Mouse (Mus musculus) CH12.LX (cell line): ENCODE data around the gene Rpp38. TPM values are rescaled to one million over a fixed set of nuclear protein-coding genes. Genes with fewer than 3 reads are reported as not detected.

Source experiments
- DNase-seq: peaks from one replicate; pipeline ENCODE4 v3.0.0-alpha.2; 2013; ENCODE audit errors: extremely low read depth
- H3K27ac ChIP-seq: 2 replicates; pipeline ENCODE4 v1.5.1; 2012; ENCODE audit warnings: low read depth, mild to moderate bottlenecking, control low read depth, moderate library complexity; ENCODE audit not compliant: insufficient read depth
- H3K27me3 ChIP-seq: replicated peaks from 2 replicates; pipeline ENCODE3; 2012; ENCODE audit warnings: inconsistent platforms
- H3K36me3 ChIP-seq, 2 experiments: replicated peaks in 1 of 2; 2 replicates each; pipeline versions ENCODE3 to v1.6.1; 2012; ENCODE audit warnings: inconsistent platforms in 1 of 2, low read length in 1 of 2, mild to moderate bottlenecking in 1 of 2, mixed read lengths in 1 of 2, moderate library complexity in 1 of 2; ENCODE audit not compliant: control insufficient read depth in 1 of 2, insufficient read depth in 1 of 2
- H3K4me1 ChIP-seq, 2 experiments: 2 replicates each; pipeline ENCODE4 v1.6.1; 2012; ENCODE audit warnings: inconsistent platforms in 1 of 2, moderate library complexity in 1 of 2; ENCODE audit not compliant: insufficient read depth in 2 of 2, control insufficient read depth in 1 of 2
- H3K4me2 ChIP-seq: 2 replicates; pipeline ENCODE4 v1.6.1; 2012; ENCODE audit warnings: low read depth, mild to moderate bottlenecking, control low read depth; ENCODE audit not compliant: poor library complexity, insufficient read depth, severe bottlenecking
- H3K4me3 ChIP-seq, 3 experiments: fragments of 150-350 bp in 1 of 3; sonication (generic) in 1 of 3; replicated peaks in 1 of 3; 2 replicates each; pipeline versions ENCODE3 to v1.5.1; 2011 to 2012; ENCODE audit warnings: low read depth in 2 of 3, low read length in 2 of 3, mild to moderate bottlenecking in 2 of 3, moderate library complexity in 2 of 3, control low read depth in 1 of 3, improper control_type of control experiment in 1 of 3, inconsistent platforms in 1 of 3, mixed read lengths in 1 of 3; ENCODE audit not compliant: poor library complexity in 1 of 3
- H3K79me2 ChIP-seq: replicated peaks from 2 replicates; pipeline ENCODE4 v1.6.1; 2012; ENCODE audit warnings: mild to moderate bottlenecking, moderate library complexity; ENCODE audit not compliant: control insufficient read depth, poor library complexity, insufficient read depth, severe bottlenecking; ENCODE audit errors: extremely low read depth
- H3K9ac ChIP-seq: 2 replicates; pipeline ENCODE4 v1.6.1; 2012; ENCODE audit warnings: low read depth, mild to moderate bottlenecking, control low read depth, moderate library complexity; ENCODE audit not compliant: insufficient read depth
- H3K9me3 ChIP-seq: replicated peaks from 2 replicates; pipeline ENCODE3; 2012; ENCODE audit warnings: low read length, inconsistent platforms, mixed read lengths
- BHLHE40 ChIP-seq: IDR thresholded peaks from 2 replicates; pipeline ENCODE4 v1.6.1; 2011; ENCODE audit warnings: mild to moderate bottlenecking, low read depth, low read length, improper control_type of control experiment
- CHD1 ChIP-seq: IDR thresholded peaks from 2 replicates; pipeline ENCODE4 v1.6.1; 2012; ENCODE audit warnings: low read depth, low read length, improper control_type of control experiment, inconsistent platforms
- CTCF ChIP-seq, 2 experiments: IDR thresholded peaks in 1 of 2; conservative IDR thresholded peaks in 1 of 2; 2 replicates each; pipeline ENCODE4 v1.5.1; 2011 to 2012; ENCODE audit warnings: low read depth in 2 of 2, low read length in 2 of 2, improper control_type of control experiment in 1 of 2, inconsistent platforms in 1 of 2, mild to moderate bottlenecking in 1 of 2, moderate library complexity in 1 of 2
- E2F4 ChIP-seq: IDR thresholded peaks from 2 replicates; pipeline ENCODE4 v1.6.1; 2011; ENCODE audit warnings: low read depth, low read length, improper control_type of control experiment; ENCODE audit not compliant: insufficient replicate concordance
- ELF1 ChIP-seq: IDR thresholded peaks from 2 replicates; pipeline ENCODE4 v1.6.1; 2014; ENCODE audit warnings: low read depth, mild to moderate bottlenecking, inconsistent platforms, low read length, improper control_type of control experiment
- EP300 ChIP-seq: IDR thresholded peaks from 2 replicates; pipeline ENCODE4 v1.6.1; 2011; ENCODE audit warnings: low read length, improper control_type of control experiment
- HCFC1 ChIP-seq: IDR thresholded peaks from 2 replicates; pipeline ENCODE4 v1.6.1; 2012; ENCODE audit warnings: low read depth, mild to moderate bottlenecking, inconsistent platforms, low read length, improper control_type of control experiment
- IRF4 ChIP-seq: IDR thresholded peaks from 2 replicates; pipeline ENCODE4 v1.6.1; 2014; ENCODE audit warnings: low read depth, mild to moderate bottlenecking, inconsistent platforms, low read length, improper control_type of control experiment
- JUN ChIP-seq: IDR thresholded peaks from 2 replicates; pipeline ENCODE4 v1.6.1; 2011; ENCODE audit warnings: low read depth, mild to moderate bottlenecking, low read length, improper control_type of control experiment, moderate library complexity; ENCODE audit not compliant: insufficient read depth
- MAX ChIP-seq: IDR thresholded peaks from 2 replicates; pipeline ENCODE4 v1.6.1; 2011; ENCODE audit warnings: low read length, improper control_type of control experiment
- MAZ ChIP-seq: IDR thresholded peaks from 2 replicates; pipeline ENCODE4 v1.6.1; 2012; ENCODE audit warnings: low read depth, mild to moderate bottlenecking, inconsistent platforms, low read length, improper control_type of control experiment, moderate library complexity
- MXI1 ChIP-seq: IDR thresholded peaks from 2 replicates; pipeline ENCODE4 v1.6.1; 2011; ENCODE audit warnings: mild to moderate bottlenecking, low read depth, low read length, improper control_type of control experiment
- MYC ChIP-seq: IDR thresholded peaks from 2 replicates; pipeline ENCODE4 v1.6.1; 2011; ENCODE audit warnings: low read depth, mild to moderate bottlenecking, improper control_type of control experiment, low read length
- NELFE ChIP-seq: IDR thresholded peaks from 2 replicates; pipeline ENCODE4 v1.6.1; 2011; ENCODE audit warnings: low read depth, low read length, improper control_type of control experiment
- NRF1 ChIP-seq: IDR thresholded peaks from 2 replicates; pipeline ENCODE4 v1.6.1; 2014; ENCODE audit warnings: low read depth, mild to moderate bottlenecking, inconsistent platforms, low read length, improper control_type of control experiment, moderate library complexity
- POLR2A ChIP-seq: IDR thresholded peaks from 2 replicates; pipeline ENCODE4 v1.6.1; 2011; ENCODE audit warnings: low read depth, mild to moderate bottlenecking, improper control_type of control experiment, low read length
- POLR2AphosphoS2 ChIP-seq: IDR thresholded peaks from 2 replicates; pipeline ENCODE4 v1.6.1; 2011; ENCODE audit warnings: low read depth, low read length, improper control_type of control experiment
- RAD21 ChIP-seq: IDR thresholded peaks from 2 replicates; pipeline ENCODE4 v1.6.1; 2011; ENCODE audit warnings: low read depth, mild to moderate bottlenecking, low read length, improper control_type of control experiment, moderate library complexity
- SIN3A ChIP-seq: IDR thresholded peaks from 2 replicates; pipeline ENCODE4 v1.6.1; 2012; ENCODE audit warnings: low read length, improper control_type of control experiment, inconsistent platforms
- TBP ChIP-seq: conservative IDR thresholded peaks from 2 replicates; pipeline ENCODE4 v1.6.1; 2011; ENCODE audit warnings: low read depth, low read length, improper control_type of control experiment
- TCF12 ChIP-seq: IDR thresholded peaks from 2 replicates; pipeline ENCODE4 v1.6.1; 2014; ENCODE audit warnings: low read depth, mild to moderate bottlenecking, inconsistent platforms, low read length, improper control_type of control experiment
- UBTF ChIP-seq: IDR thresholded peaks from 2 replicates; pipeline ENCODE4 v1.6.1; 2012; ENCODE audit warnings: low read depth, mild to moderate bottlenecking, inconsistent platforms, low read length, improper control_type of control experiment, moderate library complexity
- USF2 ChIP-seq: conservative IDR thresholded peaks from 2 replicates; pipeline ENCODE4 v1.6.1; 2011; ENCODE audit warnings: low read depth, low read length, improper control_type of control experiment
- ZC3H11A ChIP-seq: IDR thresholded peaks from 2 replicates; pipeline ENCODE4 v1.6.1; 2012; ENCODE audit warnings: low read depth, mild to moderate bottlenecking, inconsistent platforms, low read length, improper control_type of control experiment
- dilution Hi-C: fragments of 300-500 bp; cut with MboI; formaldehyde crosslinking; loops from 2 replicates; pipeline ENCODE4 v1.14.3; 2020; ENCODE audit warnings: low sequenced_read_pairs; ENCODE audit not compliant: extremely low pct_unique_long_range_greater_than_20kb, extremely low pct_ligation_motif_present
- in situ Hi-C: fragments of 300-500 bp; cut with MboI; formaldehyde crosslinking; loops from 3 replicates; pipeline ENCODE4 v1.14.3; 2019; ENCODE audit warnings: low sequenced_read_pairs, low pct_ligation_motif_present, low pct_unique_long_range_greater_than_20kb, mixed read lengths
- polyA plus RNA-seq: library from polyadenylated mRNA; unstranded; fragments of >175 nt; gene quantifications from 2 replicates; pipeline ENCODE4 v1.2.1, GENCODE M21; 2012; ENCODE audit warnings: low read depth; ENCODE audit not compliant: insufficient read length
- total RNA-seq, 2 experiments: library from RNA; depleted of rRNA; stranded (reverse); fragments of 300-350 nt in 1 of 2; fragments of >200 nt in 1 of 2; gene quantifications; 2 replicates each; pipeline ENCODE4 v1.2.3; 2012 to 2014

The Rpp38 gene
- total and polyA plus RNA-seq, 3 experiments, result 25.4 to 33.7 (median 26.6) TPM

DNA sequence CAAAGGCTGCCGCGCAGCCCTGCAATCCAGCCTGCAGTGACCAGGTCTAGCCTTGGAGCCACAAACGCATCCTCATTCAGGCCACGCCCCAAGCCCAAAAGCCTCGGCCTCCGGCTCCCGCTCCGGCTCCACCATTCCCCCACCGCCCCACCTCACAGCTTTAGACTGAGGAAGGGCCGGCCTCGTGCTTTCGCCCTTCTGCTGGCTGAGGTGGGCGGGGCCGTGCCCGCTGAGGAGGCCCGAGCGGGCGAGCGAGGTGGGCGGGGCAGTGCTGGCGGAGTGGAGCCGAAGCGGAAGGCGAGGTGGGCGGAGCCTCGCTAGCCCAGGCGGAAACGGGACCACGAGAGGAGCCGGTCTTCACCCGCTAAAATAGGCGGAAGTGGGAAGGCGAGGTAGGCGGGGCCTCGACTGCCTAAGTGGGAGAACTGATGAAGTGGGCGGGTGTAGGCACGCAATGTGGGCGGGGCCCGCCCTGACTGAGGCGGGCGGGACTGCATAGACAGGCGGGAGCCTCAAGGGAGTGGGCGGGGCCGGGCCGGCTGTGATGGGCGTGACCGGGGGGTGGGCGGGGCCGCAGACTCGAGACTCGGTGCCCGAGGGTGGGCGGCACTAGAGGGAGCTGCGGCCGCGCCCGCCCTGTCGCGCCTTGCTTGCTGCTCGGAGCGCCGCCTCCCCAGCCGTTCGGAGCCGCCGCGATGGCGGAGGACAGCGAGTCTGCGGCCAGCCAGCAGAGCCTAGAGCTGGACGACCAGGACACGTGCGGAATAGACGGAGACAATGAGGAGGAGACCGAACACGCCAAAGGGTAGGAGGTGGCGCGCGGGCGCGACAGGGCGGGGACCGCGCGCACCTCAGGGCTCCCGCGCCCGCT lies 48.6 kb downstream of the Rpp38 start, which contains the start of gene Nmt2:
Nmt2 (plus strand) TSS at position 611 of the 871 bp plus-strand sequence.
- 0 out of 2 replicates have a peak, but pooled peaks cover 4% of the 10 kb centered on the region for H3K79me2 ChIP-seq
- H3K4me1 ChIP-seq, result peaks cover 0 to 17% of the 10 kb centered on the region in 2 experiments; a peak in 2 of 4 replicates
- H3K36me3 ChIP-seq, result no peaks in the 10 kb centered on the region
- H3K4me2 ChIP-seq, result peak within 1 kb of the TSS; percentile 33
- peak; percentile 100 for DNase-seq
- no peaks in the 10 kb centered on the region for H3K9me3 ChIP-seq
- H3K27me3 ChIP-seq, result no peaks in the 10 kb centered on the region
- no peak within 1 kb of the TSS for H3K27ac ChIP-seq
- dilution Hi-C loops, result no loop called here
- H3K9ac ChIP-seq, result peak within 1 kb of the TSS; percentile 79
- TF ChIP-seq HCFC1 (peak; percentile 44; the same call in 1 of the 2 replicates), USF2 (no peak), NELFE (peak; percentile 27; the same call in 1 of the 2 replicates), POLR2A (peak; percentile 67), MAZ (peak; percentile 59; the same call in 1 of the 2 replicates), IRF4 (no peak), EP300 (no peak), MXI1 (peak; percentile 54), UBTF (0 out of 2 replicates have a peak, but pooled peaks have one; percentile 26), NRF1 (peak; percentile 41), TCF12 (peak; percentile 25; the same call in 1 of the 2 replicates), SIN3A (0 out of 2 replicates have a peak, but pooled peaks have one; percentile 12), MAX (peak; percentile 72), CTCF (conservative IDR thresholded peaks at IDR 0.05 in 1 of 2, IDR thresholded peaks at IDR 0.05 in 1 of 2; ENCODE audit: low read depth in 2 of 2, low read length in 2 of 2) (peak in 1 of 2 experiments; percentile 13; a peak in 1 of 4 replicates), ELF1 (peak; percentile 98), MYC (peak; percentile 64; the same call in 1 of the 2 replicates), CHD1 (no peak)
- H3K4me3 ChIP-seq, result peak within 1 kb of the TSS; percentile 60 to 88 (median 87)
- in situ Hi-C loops, result no loop called here

DNA sequence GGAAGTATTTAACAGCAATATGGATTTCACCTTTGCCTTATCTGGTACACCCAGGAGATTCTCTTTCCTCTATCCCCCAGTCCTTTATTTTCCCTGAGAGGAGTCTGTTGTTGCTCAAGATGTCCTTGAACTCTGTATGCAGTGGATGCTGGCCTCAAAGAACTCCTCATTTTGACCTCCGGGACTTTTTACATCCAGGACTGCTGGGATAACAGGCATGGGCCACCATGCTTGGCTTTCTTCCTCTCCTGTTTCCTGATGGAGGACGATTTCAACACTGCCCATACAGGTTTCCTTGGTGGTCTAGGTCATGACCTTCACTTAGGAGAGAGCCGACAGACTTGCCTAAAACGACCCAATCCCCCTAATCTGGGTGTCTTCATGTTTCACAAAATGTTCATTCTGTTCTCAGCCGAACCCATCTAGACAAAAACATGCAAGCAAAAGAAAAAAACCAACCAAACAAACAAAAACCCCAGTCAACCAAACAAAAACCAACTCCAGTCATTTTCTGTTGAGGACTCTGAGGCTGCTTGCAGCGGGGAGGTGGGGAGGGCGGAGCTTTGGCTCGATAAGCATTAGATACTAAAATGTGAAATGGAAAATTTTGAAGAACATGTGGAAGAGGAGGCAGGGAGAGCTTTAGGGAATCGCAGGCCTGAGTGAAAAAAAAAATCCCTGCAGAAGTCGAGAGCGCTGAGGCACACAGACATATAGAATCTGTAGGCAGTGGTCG lies 49.4 kb downstream of the Rpp38 start:
- no peak overlapping the region for H3K27ac ChIP-seq
- peak overlapping the region in 2 of 3 experiments; percentile 56 to 57 for H3K4me3 ChIP-seq
- no peaks in the 10 kb centered on the region for H3K9me3 ChIP-seq
- H3K9ac ChIP-seq, result peak overlapping the region; percentile 43
- 0 out of 2 replicates have a peak, but pooled peaks cover 4% of the 10 kb centered on the region for H3K79me2 ChIP-seq
- peaks cover 0 to 17% of the 10 kb centered on the region in 2 experiments; a peak in 2 of 4 replicates for H3K4me1 ChIP-seq
- dilution Hi-C loops (no loop called here), in situ Hi-C loops (no loop called here)
- H3K36me3 ChIP-seq, result no peaks in the 10 kb centered on the region
- no peak for DNase-seq
- H3K4me2 ChIP-seq, result peak overlapping the region; percentile 31
- H3K27me3 ChIP-seq, result no peaks in the 10 kb centered on the region
- TF ChIP-seq ZC3H11A (no peak), BHLHE40 (no peak), MXI1 (no peak), POLR2A (no peak), POLR2AphosphoS2 (no peak), RAD21 (no peak), TBP (no peak), NRF1 (no peak), JUN (no peak), EP300 (no peak), SIN3A (no peak), UBTF (no peak), USF2 (no peak), E2F4 (no peak), CTCF (conservative IDR thresholded peaks at IDR 0.05 in 1 of 2, IDR thresholded peaks at IDR 0.05 in 1 of 2; ENCODE audit: low read depth in 2 of 2, low read length in 2 of 2) (no peak)
